Mouse (Mus musculus) adrenal gland, postnatal 36 days (tissue): ENCODE measurements around the gene D6Ertd527e. TPM values are rescaled to one million over a fixed set of nuclear protein-coding genes. Genes with fewer than 3 reads are reported as not detected.

ENCODE experiments used
- DNase-seq, 2 experiments: peaks; one replicate each; pipeline ENCODE4 v3.0.0; 2021; ENCODE audit warnings: mixed read lengths in 1 of 2
- total RNA-seq, 2 experiments: library from RNA; stranded (reverse); gene quantifications; 2 replicates each; pipeline ENCODE4 v1.2.3; 2021

Gene D6Ertd527e
- total RNA-seq, 2 experiments from 2014 or later = not detected

DNA sequence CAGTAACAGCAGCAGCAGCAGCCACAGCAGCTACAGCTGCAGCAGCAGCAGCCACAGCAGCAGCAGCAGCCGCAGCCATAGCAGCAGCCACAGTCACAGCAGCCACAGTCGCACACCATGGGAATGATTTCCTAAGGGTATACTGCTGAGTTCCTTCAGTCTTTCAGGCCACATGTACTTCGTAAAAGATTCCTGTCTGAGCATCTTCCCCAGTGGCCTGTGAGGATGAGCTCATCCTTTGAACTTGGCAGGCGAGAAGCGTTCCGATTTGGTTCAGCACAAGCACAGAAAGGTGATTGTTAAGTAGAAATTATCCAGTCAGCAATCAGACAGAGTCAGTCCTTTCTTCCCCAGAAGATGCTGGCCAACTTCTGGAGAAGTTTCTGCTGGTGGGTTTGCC is 7.6 kb downstream of the D6Ertd527e start:
- DNase-seq = no peak

DNA sequence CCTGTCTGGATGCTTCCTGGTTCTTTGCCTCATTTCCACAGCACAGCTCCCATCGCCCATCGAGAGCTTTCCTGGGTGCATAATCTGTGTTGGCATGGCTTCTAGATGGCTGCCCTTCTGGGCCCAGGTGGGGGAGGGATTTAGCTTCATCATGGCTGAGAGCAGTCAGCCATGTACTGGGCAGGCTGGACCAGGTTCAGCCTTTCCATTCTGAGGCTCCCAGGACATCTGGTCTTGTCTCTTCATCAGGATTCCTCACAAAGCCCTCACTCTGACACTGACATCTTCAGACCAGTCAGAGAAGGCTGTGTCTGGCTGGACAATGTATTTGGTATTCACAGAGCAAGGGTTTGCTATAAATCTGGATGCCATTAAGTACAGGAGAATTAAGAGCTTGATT is 11.4 kb downstream of the D6Ertd527e start:
- DNase-seq = no peak

DNA sequence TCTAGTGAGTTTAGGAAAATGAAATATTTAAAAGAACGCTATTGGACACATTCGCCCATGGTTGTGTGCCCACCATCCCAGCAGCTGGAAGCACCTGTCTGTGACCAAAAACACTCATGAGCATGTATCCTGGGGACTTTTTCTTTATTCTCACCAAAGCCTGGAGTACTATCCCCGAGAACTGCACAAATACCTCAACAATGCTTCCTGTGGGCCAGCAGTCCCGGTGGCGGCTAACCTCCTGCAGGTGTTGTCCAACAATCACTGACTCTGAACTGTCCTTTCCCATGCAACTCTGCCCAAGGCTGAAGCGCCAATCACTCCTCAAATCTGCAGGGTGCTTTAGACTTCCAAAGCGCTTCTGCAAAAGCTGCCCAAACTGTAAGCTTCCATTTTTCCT is 12.1 kb downstream of the D6Ertd527e start:
- DNase-seq = no peak

DNA sequence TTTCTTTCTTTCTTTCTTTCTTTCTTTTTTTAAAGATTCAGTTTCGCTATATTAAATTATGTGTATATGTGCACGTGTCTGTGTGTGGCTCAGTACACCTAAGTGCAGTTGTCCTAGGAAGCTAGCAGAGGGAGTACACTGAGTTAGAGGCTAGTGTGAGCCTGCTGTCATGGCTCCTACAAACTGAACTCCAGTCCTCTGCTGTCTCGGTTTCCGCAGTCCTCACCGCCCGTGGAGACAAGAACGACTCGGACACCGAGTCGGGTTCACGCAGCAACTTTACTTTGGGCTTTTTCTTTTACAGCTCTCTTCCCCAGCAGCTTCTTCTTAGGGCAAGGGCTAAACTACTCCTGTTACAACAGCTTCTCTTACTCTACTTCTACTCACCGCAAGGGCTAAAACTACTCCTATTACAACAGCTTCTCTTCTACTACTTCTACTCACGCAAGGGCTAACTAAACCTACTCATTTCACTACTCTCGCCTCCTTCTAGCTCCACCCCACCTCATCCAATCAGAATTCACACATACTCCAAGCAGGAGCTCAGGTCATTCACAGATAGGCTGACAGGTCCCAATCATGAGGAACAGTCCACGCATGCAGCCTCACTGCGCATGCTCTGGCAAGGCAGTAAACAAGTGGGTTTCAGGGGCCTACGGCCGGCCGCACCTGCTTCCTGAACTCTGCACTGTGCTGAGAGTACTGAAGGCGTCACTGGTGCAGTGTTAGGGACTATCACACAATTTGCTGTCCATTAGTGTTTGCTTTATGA is 14.7 kb downstream of the D6Ertd527e start:
- DNase-seq = no peak

DNA sequence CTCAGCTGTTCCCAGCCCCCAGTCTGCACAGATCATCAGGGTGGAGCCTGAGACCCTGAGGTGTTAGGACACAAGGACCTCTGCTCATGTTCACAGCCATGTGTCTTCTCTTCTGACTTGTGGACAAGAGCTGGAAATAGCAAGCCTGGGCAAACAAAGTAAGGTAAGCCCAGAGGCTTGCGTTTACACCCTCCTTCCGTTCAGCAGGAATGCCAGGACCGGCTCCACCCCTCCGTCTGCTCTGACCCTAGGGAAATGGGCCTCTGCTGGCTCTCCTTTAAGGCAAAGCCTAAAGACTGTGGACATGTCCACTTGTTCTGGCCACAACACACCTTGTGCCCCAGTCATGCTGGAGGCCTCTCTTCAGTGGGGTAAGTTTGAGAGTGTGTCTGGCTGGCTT is 15.4 kb downstream of the D6Ertd527e start:
- DNase-seq = no peak

DNA sequence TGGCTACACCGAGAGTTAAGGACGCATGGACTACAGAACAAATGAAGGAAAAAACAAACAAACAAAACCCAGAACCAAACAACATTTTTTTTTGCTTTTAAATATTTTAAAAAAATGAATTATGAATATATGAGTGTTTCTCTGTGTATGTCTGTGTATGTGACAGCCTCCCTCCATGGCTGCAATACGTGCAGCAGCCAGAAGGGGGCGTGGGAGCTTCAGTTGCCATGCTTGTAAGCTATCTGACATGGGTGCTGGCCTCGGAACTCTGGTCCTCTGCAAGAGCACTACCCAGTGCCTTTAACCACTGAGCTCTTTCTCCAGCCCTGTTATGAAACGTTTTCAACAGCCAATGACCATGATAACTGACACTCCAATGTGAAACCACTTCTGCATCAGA is 16.1 kb downstream of the D6Ertd527e start:
- no peak for DNase-seq

DNA sequence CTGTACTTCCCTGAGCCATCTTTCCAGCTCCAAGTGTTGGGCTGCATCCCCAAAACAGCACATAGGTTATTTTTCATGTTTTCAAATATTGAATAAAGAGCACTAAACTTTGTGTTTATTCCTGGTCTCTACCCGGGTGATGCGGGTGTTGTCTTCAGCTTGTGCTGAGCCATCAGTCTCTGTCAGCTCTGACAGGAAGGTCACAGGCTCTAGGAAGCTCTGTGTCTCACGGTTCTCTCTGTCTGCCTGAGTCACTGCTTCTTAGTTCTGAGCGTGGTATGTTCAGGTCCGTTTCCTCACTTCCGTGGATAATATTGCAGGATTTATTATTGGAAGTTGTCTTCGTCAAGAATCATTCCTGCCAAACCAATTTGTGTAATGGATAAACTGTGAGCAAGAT is 17.4 kb downstream of the D6Ertd527e start:
- DNase-seq = no peak

DNA sequence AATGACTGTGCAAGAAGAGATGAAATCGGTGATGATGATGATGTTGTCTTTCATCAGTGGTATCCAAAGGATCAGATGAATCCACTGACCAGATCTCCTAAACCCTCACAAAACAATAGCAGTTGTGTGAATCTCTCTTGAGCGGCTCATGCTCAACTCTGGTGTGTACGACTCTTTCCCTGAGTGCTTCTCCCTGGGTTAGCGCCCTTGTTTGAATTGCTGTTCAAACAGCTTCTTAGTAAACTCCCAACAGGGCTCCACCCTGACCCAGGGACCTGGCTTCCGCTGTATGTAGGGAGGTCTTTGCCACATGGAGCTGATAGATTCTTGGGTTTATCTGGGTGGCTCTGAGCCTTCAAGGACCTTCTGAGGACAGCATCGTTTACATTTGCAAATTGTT is 18.9 kb downstream of the D6Ertd527e start:
- no peak for DNase-seq

DNA sequence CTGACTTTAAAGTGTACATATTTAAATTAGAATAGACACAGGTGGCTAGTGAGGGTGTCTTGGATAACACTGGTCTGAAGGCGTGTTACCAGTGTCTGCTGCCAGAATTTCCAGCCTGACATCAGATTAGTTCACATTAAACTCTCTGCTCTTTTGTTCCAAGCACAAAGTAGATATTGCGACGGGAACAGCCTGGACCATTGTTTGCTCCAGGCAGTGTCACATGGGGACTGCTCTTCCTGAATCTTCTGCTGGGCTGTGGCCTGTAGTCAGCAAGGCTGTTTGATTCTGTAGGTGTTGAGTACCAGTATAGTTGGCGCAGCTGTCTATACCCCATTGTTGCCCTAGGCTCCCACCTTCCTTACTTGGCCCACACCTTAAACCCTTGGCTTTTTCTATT is 19.4 kb downstream of the D6Ertd527e start:
- no peak for DNase-seq

DNA sequence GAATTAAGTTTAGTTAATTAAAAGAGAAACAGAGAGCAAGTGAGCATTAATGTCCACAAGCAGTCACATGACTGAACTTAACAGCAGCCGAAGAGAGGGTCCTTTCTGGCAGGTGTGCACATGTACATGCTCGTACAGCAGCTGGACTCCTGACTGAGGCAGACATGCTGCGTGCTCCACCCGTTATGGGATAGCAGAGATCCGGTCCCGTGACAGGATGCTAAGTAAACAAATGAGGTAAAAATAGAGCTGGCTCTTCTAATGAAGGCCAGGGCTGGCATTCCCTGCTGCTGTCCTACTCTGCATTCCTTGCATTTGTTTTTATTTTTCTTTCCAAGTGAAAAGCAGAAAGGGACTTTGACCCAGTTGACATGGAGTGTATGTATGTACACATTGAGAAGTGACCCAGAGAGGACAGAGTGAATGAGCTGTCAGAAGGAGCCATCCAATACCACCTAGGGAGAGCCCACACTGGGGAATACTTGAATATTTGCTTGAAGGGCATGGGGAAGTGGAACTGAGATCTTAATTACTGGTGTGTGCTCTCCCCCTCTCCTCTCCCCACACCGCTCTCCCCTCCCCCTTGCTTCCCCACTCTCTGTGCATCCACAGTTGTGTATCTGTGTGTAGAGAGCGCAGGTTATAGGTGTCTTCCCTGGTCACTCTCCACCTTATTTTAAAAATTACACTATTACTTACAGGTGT is 22.7 kb downstream of the D6Ertd527e start:
- no peak for DNase-seq

DNA sequence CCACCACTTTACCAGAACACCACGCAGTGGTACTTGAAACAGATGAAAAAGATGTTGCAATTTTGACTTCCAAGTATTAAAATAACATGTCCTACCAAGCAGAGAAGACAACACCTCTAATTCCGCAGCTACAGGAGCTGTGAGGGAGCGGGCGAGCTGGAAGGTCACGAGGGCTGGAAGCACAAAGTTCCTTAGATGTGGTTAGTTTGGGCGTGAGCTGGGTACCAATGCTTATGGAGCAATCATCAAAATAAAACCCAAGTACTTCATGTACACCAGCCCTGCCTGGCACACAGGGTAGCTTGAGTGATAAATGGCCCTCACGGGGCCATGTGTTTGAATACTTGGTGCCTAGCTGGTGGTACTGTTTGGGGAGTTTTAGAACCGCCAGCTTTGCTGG is 25.3 kb downstream of the D6Ertd527e start:
- no peak for DNase-seq

DNA sequence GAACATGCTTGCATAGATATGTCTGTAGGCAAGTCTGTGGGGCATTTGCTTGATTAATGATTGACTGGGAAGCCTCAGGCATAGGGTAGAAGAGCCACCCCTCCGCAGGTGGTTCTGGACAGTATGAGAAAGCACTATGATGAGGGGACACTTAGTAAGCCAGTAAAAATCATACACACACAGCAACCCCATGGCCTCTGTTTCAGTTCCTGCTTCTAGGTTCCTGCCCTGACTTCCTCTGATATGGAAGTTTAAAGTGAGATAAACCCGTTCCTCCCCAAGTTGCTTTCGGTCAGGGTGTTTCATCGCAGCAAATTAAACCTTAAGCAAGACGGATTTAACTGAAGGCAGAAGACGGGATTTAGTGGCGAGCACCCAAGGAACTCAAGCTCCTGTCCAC is 26.1 kb downstream of the D6Ertd527e start:
- DNase-seq = no peak

DNA sequence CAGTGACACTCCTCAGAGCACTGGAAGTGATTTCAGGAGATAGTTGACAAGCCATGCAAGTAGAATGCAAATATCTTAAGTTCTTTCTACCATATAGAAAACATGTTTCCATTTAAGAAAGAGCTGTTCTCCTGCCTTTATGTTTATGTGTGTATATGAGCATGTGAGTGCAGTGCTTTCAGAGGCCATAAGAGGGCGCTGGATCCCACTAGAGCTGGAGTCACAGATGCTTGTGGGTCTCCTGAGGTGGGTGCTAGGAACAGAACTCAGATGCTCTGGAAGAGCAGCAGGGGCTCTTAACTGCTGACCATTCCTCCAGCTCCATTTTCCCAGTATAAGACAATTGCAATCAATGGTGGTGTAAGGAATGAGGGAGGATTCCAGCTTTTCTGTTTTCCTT is 26.5 kb downstream of the D6Ertd527e start:
- DNase-seq = no peak

DNA sequence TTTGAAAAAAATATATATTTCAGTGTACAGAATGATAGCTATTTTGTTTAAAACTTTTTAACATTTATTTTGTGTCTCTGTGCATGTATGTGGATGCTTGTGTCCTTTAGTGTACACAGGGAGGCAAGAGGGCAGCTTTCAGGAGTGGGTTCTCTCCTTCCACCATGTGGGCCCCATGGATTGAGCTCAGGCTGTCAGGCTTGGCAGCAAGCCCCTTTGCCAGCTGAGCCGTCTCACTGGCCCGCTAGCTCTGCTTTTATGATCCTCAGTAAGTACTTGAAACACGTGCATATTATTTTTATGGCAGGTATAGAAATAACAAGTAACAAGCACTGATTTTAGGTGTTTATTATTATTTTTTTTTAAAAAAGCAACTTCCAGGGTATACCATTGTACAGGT is 29.0 kb downstream of the D6Ertd527e start:
- no peak for DNase-seq

DNA sequence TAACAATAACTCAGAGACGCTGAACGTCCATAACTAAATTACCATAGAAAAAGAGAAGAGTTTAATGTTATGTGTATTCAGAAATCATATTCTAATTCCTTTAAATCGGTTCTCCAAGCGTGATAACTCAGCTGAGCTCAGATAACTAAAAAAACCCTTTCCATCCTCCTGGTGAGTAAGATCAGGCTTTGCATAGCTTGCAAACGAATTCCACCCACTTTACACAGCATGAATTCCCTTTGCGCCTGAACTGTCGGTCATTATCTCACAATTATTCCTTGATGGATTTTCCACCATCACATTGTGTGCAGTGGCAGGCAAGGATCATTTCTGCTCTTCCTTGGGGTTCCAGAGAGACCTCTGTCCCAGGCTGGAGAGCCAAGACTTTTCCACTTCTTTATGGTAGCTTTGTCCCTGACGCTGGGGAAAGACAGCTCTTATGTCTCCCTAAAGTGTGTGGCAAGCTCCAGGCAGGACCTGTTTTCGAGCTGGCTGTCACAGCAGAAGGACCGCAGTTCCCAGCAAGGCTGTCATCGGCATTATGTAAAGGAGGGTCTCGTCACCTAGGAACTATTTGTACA is 29.5 kb downstream of the D6Ertd527e start:
- DNase-seq = no peak

DNA sequence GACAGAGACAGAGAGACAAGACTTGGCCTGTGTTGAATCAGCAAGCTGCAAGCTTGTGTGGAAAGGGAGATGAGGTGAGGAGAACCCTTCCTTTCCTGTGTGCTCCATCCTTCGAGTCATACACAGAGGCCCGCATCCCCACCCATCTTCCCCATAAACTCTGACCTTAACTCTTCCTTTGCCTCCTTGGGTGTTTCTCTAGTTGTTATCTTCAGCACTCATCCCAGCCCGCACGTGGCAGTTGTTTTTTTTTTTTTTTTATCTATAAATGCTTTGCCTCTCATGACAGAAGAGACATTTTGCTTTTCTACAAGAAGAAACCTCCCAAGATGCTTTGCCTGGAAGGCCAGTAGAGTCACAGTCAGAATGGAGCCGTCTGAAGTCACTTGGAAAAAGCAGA is 33.9 kb downstream of the D6Ertd527e start:
- no peak for DNase-seq

DNA sequence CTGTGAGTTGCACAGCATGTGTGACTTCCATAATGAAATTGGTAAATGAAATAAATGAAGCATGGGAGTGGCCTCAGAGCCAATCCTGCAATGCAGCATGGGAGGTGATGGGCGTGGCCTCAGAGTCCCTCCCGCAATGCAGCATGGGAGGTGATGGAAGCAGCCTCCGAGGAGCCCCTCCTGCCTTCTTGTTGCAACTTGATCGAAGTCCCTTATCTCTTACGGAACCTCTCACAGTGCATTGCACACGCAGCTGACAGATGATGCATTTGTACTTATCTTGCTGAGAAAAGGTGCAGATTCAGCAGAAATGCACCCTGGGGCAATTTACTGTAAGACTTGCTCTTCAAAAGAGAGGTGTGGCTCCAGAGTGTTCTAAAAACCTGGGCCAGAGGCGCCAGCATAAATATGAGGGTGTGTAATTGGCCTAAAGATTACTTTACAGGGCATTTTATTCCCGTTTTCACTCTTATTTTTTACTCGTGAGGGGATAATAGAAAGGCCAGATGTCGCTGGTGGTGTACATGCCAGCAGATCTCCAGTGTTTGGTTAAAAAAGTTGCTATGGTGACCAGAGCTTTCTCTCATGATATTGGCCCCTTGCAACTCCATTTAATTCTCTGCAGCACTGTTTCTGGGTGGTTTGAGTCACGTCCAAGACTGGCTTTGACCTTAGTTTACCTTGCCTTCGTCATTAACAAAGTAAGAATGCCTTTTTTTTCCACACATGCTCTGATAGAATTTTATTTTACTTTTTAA is 35.4 kb downstream of the D6Ertd527e start:
- DNase-seq = no peak

DNA sequence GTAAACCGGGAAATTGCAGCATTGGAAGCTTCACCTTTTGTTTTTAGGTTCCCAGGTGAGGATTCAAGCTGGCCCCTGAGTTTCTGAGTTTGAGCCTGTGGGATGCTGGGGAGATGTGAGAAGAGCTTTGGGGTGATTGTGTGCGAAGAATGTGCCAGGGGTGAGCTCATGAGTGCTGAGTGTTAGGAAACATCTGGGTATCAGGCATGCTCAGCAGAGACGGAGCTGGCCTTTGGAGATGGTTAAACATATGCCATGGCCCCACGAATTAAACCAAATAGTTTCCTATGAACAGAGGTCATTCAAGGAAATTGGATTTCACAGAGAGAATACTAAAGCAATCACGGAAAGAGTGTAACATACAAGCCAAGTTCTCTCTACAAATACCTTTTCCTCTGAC is 37.7 kb downstream of the D6Ertd527e start:
- no peak for DNase-seq

DNA sequence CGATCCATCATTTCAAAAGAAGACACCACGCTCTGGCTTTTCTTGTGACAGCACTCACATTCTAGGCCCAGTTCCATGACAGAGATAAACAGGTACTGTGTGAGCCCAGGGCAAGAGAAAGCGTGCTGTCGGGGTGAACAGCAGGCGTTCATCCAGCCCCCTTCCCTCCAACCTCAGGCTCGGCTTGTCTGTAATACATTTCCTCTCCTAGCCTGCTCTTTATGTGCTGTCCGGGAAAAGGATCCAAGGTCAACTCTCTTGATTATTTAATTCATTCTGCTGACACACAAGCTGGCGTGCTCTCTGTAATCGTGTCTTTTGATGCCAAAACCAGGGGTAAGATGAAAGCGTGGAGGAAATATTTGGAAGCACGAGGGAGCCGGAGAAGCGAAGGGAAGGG is 39.0 kb downstream of the D6Ertd527e start:
- peak; percentile 19 to 26 for DNase-seq

DNA sequence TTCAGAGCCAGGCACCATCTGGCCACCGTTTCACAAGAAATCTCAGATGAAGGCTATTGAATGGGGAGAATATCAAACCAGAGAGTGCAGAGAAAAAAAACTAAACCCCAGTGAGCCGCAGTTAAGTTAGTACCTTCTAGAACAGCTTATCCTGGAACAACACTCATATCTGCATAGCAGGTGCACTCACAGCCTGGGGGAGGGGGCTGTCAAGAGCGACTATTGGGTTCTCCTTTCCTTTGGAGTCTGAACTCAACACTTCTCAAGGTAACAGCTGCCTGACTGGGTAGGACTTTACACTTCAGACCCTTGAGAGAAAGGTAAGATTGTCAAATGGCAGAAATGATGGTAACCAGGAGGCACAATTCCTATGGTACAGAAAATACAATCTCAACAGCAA is 43.4 kb downstream of the D6Ertd527e start:
- no peak for DNase-seq

DNA sequence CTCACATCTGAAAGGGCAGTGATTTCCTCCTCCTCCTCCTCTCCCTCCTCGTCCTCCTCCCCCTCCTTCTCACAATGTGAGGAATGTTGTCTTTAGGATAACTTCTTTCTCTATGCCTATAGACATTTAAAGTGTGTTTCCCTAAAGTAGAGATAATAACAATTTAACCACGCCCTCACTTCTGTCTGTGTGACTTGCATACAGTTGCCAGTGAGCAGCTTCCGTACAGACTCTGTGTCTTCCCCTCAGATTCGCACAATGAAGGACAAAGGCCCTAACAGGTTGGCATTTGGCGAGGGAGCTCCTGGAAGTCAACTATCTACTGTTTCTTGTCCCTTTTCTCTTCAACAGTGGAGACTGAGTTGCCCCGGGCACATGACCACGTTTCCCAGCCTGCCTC is 45.9 kb downstream of the D6Ertd527e start:
- no peak for DNase-seq

DNA sequence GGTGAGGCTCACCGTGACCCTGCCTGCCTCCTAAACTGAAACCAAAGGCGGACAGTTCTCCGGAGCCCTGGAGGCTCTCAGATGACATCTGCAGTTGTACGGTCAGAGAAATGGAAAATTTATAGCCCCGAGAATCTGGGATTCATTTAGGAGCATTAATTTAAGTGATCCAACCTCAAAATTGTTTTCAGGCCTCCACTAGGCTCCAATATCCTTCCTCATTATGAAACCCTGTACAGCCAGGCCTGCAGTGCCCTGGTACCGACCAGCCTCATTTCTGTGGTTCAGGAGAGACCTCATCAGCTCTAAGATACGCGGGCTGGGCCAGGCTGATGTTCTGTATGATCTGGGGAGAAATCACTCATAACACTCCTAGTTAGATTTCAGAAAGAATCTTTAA is 46.9 kb downstream of the D6Ertd527e start:
- DNase-seq = no peak
